Mouse (Mus musculus) T-helper 17 cell (primary cell): ENCODE data around the gene Maml3.

Experiments
- in situ Hi-C, 2 experiments: fragments of 300-600 bp; cut with MboI, MseI; formaldehyde crosslinking; loops; 1 replicate in 1 of 2; 2 replicates in 1 of 2; pipeline ENCODE4 v1.15.1; 2025; ENCODE audit warnings: high pct_unique_total_duplicates in 2 of 2

Gene Maml3

DNA sequence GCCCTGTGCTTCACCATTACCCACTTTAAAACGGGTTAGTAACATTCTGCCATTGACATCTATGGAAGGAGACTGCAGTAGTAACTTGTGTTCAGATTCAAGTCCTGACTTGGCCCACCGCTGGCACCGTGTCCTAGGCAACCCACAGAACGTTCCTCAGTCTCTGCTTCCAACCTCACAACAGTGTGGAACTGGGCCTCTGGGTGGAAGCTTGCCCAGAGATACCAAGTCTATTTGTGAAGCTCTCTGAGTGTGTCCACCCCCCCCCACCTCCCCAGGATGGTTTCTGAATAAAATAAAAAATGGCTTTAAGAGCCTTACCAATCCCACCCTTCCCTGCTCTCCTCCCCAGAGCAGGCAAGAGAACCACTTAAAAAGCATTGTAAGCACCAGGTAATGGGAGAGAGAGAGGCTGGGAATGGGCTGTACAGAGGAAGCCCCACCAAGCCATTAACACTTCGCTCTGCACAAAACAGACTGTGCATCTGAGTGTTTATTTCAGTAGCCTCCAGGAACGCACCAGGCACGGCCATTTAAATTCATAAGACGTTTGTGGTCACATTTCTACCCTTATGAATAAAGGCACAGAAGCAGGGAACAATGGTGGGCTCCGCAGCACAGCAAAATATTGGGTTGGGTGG is 141.6 kb downstream of the Maml3 start:
- in situ Hi-C loops = no loop called here

DNA sequence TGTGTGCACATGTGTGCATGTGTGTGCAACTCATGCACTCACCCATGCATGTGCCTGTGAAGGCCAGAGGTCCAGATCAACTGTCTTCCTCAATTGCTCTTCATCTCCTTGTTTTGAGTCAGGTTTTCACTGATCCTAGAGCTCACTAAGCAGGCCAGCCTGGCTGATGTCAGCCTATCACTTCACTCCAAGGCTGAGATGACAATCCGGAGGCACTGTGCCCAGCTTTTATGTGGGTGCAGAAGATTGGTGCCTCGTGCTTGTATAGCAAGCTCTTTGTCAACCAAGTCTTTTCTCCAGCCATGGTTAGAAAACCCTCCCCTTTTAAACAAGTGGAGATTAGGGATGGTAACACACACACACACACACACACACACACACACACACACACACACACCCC is 146.1 kb downstream of the Maml3 start:
- in situ Hi-C loops = no loop called here

DNA sequence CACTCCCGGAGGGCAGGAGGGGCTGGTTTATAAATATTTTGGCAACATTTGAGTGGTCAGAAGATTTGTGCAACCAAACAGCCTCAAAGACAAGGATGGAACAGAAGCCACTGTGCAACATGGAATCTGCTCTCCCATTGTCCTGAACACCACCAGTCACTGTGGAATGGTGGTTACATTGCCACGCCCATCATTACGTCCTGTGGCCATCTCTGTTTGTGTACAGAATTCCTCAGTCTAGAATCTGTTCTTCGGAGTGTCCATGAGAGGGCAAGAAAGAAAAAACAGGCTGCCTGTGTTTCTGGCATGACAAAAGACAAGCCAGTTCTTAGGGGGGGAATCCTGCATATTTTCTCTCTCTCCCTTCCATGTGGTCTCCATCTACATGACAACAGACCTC is 150.4 kb downstream of the Maml3 start:
- in situ Hi-C loops = no loop called here

DNA sequence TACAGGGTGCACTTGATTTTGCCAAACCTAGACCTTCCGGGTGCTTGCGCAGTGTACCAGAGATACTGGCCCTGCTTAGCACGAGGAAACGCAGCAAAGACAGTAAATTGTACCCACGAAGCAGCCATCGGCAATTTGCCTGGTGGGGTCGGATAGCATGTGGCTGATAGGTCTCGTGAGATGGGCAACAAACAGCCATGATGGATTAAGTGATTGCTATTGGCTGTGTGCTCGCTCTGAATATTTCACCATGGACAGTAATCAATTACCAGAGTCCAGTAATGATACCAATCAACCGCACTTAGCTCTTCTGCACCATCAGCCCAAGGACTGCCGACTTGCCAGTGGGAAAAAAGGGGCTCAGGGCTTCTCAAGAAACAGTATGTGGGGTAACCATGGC is 150.9 kb downstream of the Maml3 start:
- in situ Hi-C loops = no loop called here

DNA sequence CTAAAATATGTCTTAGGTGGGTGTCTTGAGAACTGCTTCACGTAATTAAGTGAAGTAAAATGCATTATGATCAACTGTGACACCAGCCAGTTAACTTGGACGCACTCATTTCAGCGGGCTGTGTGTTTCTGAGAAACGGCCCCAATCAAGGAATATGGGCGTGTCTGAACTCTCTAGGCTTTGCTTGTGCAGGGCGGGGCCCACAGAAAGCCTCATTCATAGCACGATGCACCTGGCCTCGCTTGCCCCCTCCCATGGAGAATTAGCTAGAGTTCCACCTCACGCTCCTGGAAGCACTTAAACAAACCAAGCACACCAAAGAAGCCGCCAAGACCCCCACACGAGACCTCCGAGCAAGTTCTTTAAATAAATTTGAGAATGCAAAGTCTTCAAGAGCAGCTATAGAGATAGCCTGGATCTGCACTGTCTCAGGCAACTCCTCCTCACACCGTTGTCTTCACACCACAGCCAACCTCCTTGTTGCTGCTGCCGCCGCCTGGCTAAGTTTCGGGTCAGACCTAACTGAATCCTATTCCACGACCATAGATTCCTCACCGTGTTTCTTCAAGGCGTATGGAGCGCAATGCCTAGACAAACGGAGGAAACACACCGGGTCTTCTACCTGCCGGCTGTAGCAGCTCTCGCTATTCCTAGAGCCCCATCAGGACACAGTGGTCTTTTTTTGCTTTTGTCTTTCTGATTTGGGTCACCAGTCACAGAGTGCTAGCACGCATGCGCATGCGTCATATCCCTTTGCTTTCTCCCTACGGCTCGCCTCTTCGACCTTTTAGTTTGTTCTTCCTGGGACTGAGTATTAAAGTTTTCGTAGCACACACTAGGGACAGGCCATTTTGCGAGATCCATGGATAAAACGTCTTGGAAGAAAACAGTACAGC is 151.9 kb downstream of the Maml3 start:
- in situ Hi-C loops = no loop called here

DNA sequence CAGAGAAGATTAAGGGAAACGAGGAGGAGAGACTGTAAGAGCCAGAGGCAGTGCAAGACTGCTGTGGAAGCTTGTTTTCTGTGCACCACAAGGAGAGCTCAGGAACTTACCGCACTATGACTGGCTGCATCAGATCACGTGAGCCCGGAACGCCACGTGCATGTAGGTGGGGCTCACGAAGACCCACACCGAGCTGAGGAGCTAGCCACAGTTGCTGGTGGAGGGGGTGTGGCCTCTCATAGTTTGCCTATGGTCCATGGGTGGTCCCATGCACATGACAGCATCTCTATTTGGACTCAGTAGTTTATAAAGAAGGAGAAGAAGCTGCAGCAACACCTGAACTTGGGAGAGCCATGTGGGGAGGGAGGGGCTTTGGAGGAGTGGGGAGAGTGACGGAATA is 152.6 kb downstream of the Maml3 start:
- in situ Hi-C loops = no loop called here

DNA sequence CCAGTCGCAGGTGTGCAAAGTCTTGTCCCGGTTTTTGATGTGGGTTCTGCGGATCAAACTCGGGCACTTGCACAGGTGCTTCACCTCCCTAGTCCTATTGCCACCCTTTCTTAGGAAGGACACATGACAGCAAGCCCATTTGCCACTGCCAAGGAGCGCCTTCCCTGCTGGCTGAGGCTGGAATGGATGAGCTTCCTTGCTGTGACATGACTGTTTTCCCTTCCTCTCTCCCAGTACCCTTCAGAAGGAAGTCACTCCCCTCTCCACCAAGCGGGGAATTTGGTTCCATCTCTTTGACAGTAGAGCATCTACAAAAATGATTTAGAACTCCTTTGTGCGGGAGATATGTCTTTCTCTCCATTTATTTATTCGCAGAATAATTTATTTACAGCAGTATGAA is 155.2 kb downstream of the Maml3 start:
- in situ Hi-C loops = loop anchor here in 1 of 2 experiments (10.0 kb wide), 1 partner anchor 645 kb away; no protein-coding TSS in a partner anchor

DNA sequence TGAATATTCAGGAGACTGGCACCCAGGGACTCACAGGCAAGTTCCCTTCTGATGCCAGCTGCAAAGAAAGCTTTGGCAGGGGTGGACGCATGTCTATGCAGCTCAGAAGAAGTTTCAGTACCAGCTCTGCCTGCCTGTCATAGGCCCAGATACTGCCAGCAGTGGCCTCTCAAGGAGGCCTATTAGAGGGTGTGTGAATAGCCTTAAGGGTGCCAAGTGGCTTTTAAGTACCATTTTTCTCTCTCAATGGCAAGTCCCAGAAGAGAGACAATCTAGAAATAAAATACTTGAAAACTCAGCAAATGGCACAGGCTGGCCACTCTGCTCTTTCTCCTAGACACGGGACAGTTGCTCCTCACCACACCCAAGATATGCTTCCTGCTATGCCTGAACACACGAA is 157.7 kb downstream of the Maml3 start:
- in situ Hi-C loops = loop anchor here in 1 of 2 experiments (10.0 kb wide), 1 partner anchor 648 kb away; no protein-coding TSS in a partner anchor

DNA sequence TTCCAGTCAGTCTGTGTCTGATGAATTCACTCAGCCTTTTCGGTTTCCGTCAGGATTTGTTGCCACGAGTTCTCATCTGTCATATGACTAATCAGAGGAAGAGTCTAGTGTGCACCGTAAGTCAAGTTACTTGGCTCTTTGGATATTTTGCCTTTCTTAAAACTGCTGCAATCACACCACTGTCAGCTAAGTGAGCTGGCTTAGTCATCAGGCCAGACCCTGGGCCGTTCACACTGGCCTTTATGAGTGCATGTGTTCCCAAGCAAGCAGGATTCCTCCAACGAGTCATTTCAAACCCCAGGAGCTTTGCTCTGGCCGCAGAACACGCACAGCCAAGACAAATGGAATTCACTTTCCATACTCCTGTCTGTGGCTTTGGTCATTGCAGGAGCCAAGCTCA is 161.2 kb downstream of the Maml3 start:
- in situ Hi-C loops = loop anchor here (5.0 to 10.0 kb wide), 2 partner anchors 36 to 651 kb away; no protein-coding TSS in a partner anchor

DNA sequence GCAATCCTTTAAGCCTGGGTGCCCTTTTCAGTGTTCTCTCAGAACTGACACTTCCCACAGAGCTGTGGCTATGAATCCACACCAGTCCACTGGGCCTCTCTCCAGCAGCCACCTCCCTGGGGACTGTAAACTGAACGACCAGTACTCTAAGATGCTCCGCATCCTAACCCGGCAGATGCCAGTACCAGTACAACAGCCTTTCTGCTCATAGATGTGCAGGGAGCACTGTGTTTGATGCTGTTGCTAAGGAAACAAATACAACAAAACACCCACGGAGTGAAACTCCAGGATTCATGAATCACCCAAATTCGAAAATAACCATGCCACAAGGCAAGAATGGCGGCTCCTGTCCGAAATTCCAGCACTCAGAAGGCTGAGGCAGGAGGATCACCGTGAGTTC is 163.1 kb downstream of the Maml3 start:
- in situ Hi-C loops = loop anchor here (5.0 to 10.0 kb wide), 2 partner anchors 34 to 653 kb away; no protein-coding TSS in a partner anchor

DNA sequence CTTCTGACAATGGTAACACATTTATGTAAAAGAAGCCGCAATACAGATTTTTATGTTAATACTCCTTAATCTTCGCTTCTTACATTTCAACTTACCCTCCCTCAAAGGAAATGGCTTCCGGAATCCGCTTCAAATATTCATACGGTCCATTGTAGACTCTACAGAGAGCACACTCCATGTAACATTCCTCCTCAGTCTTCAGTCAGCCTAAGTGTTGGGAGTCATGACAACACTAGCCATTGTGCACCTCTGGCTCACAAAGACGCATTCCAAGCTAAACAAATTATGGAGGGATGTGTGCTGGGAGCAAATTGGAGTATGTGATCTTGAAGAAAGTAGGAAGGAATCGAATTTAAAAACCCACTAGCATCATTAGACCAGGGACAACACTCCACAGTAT is 165.0 kb downstream of the Maml3 start:
- in situ Hi-C loops = loop anchor here (5.0 to 10.0 kb wide), 2 partner anchors 33 to 655 kb away; no protein-coding TSS in a partner anchor

DNA sequence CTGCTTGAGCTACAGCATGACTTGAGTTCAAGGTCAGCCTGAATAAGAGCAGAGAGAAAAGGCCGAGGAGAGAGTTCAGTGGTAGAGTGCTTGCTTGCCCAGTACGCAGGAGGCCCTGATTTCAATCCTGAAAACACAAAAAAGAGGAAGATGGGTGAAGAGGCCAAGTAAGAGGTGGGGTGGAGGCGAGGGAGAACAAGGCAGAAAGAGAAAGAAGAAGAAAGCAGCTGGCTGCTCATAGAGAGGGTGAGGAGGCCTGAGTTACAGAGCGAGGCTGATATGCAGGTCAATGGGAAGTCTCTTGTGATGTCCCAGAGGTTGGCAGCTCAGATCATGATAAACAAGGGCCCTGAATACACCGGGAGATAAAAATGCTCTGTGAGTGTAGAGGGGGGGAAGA is 165.8 kb downstream of the Maml3 start:
- in situ Hi-C loops = no loop called here

DNA sequence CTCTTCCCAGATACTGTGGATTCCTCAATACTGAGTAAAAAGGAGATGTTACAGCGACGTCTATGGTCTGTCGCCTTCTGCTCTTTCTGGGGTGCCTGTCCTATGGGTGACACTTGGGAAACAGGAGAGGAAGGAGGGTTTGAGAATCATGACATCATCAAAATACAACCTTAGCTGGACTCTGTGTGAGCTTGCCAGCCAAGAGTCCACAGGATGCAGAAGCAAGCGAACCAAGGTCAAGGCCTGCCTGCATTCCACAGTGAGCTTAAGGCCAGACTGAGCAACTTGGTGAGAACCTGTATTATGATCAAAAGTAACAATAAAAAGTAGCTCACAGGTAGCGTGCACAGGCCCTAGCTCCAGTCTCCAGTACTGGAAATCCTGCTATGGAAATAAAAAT is 167.7 kb downstream of the Maml3 start:
- in situ Hi-C loops = no loop called here

DNA sequence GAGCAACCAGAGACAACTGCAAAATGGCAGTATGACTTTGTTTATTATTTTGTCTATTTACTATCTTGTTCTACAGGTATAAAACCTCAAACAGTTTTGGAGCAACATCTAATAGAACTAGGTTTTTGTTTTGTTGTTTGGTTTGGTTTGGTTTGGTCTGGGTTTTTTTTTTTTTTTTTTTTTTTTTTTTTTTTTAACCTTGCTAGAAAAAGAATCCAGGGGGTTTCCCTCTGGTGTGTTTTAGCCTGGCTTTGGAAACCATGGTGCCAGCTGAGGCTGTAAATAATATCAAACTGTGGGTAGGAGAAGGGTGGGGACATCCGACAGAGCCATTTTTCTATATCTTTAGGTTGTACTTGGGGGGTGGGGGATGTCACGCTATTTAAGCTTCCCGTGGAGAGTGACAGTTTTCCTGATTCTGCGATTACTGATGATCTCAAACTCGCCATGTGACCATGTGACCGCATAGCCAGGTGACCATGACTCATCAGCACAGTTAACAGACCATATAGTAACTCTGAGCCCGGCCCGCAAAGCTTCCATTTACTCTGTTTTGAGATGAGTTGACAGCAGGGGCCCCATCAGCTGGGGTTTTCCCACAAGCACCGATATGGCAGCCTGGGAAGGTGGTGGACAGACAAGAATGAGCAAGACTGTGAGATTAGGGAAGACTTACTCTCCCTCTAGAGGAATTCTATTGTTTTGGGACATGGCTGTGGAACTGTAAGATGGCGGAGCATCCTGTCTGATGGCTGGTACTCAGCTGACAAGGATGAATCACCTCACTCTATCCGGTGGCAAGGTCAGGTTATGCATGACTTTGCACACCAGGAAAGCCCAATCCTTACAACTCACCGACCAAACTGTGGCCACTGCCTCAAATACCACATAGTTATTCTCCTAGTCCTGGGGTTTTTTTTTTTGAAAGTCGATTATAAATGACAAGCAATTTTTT is 170.1 kb downstream of the Maml3 start:
- in situ Hi-C loops = no loop called here

DNA sequence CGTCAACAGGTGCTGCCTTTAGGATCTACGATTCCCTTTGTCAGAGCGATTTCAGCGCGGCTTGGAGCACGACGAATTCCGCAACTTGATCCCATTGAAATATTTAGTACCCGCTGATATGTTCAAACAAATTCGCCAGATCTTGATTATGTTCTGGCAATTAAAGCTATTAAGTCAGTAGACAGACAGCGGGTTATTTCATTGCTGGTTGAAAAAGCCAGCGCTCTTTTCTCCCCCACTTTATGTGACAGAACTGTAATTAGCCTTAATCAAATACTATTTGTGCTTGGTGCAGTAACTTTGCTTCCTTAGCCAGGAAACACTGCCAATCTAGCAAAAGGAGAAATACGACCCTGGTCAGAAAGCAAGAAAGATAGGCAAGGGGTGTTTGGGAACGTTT is 176.7 kb downstream of the Maml3 start:
- in situ Hi-C loops = no loop called here

DNA sequence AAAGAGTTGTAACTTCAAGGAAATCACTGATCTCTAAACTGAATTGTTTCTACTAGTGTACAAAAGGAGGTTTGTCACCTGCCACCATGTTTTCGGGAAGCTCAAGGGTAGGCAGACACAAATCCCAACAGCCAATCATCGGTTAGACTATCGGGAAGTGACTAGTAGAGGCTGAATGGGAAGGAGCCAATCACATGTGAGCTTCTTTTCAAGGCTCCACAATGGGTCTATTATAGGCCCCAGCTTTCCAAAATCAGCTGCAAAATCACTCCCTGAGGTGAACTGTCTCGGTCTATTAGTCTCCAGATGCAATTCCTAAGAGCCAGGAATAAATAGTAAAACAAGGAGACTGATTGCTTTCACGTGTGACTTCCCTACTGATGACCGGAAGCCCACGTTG is 177.3 kb downstream of the Maml3 start:
- in situ Hi-C loops = no loop called here

DNA sequence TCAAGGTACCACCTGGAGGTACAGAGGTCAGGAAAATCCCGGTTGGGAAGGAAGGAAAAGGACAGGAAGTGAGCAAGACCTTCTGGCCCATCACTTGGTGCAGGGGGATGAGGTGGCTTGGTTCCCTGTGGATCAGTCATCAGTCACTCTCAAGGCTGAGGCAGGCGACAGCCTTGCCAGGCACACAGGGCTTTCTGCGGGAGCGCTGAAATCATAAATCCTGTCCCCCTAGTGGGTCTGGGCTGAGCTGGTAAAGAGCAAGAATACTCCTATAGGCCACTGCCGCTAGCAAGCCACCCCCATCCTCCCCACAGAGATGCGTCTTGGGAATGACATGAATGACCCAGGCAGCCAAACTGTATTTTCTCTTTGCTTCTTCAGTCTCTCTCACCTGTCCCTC is 177.8 kb downstream of the Maml3 start:
- in situ Hi-C loops = no loop called here

DNA sequence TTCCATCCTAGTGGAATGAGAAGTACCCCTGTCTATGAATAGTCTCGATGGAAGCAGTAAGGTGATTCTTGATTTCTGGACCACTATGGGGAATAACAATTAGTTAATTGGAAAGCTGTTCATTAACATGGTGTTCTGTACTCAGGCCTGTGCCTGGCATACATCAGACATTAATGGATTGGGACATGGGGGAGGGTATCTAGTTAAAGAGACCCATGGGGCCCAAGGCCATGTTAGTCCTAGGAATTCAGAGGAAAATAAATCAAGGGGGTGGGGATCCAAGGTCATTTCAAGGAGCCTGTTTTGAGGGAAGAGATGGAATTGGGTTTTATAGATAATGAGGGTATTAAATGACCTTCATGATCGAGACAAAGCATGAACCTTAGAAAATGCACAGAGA is 179.1 kb downstream of the Maml3 start:
- in situ Hi-C loops = no loop called here

DNA sequence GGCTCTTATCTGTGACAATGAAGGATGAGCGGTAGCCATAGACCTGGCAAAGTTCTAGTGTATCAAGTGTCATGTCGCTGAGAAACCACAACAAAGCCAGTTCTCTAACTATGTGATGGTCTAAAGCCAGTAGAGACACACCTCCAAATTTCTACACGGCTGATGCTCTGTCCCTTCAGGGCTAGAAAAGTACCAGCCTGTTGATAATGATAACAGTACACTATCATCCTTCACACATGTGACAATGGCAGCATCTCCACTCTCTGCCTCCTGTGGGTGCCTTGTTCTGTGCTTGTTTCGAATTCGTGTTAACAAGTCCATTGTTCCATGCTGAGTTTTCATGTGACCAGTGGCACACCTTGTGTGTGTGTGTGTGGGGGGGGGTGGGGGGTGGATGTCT is 180.2 kb downstream of the Maml3 start:
- in situ Hi-C loops = no loop called here

DNA sequence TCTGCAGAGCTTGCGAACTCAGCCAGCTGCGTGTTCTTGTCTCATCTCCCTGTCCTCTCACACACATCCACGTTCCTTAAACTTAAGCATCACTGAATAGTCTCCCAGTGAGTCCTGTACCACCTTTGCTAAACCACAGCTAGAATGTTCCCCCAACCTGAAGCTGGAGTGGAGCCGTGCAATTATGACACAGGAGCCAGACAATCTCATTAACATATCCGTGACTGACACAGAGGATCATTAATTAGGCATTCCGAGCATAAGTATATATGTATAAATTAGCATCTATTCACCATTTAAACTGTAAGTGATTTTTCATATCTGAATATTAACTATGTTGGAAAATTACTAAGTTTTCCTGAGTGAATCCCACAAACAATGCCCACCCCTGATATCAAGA is 181.1 kb downstream of the Maml3 start:
- in situ Hi-C loops = no loop called here

DNA sequence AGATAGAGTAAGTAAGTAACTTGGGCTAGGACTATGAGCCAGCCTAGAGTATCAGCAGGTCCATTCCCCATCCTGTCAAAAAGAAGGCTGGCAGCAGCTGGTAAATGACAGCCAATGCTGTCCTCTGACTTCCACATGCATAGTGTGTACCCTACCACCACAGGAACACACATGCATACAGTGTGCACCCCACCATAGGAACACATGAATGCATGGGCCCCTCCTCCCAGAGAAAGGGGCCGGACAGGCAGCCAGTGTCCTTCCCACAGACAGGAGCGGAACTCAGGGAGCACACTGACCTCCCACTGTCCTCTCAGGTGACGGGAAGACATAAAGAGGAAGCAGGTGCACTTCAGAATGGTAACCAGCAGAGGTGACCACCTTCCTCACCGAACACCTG is 188.0 kb downstream of the Maml3 start:
- in situ Hi-C loops = no loop called here
